Mouse (Mus musculus) skeletal muscle tissue, postnatal 0 days (tissue): Measurements from ENCODE around the gene Sdhd. TPM values are rescaled to one million over a fixed set of nuclear protein-coding genes. Genes with fewer than 3 reads are reported as not detected.

Experiments used
- polyA plus RNA-seq: library from polyadenylated mRNA; unstranded; fragments of >200 nt; fragmentation: Nextera tagmentation; extraction: Ambion mirVana; gene quantifications from 2 replicates; pipeline ENCODE4 v1.2.1, GENCODE M21; 2015

The Sdhd gene
- polyA plus RNA-seq = 647 and 653 TPM in 2 replicates

GRCm38 (mm10) chr9:50603189-50603997 is at the start of gene Sdhd, which contains the start of gene Timm8b:
Gene Sdhd (minus strand): TSS chr9:50603812.
Gene Timm8b (plus strand): TSS chr9:50603910.

GRCm38 (mm10) chr9:50616766-50617603 is 13.4 kb upstream of the Sdhd start, which contains the start of the genes Pih1d2 and Nkapd1:
Gene Pih1d2 (plus strand): TSS chr9:50617321.
Gene Nkapd1 (minus strand): TSS chr9:50617464.

GRCm38 (mm10) chr9:50561145-50561917 is 42.3 kb downstream of the Sdhd start, which contains the start of gene Tex12:
Gene Tex12 (minus strand): TSS chr9:50561325.

GRCm38 (mm10) chr9:50555094-50555446 is 48.5 kb downstream of the Sdhd start, which contains the start of gene Bco2:
Gene Bco2 (minus strand): TSS chr9:50555181.

GRCm38 (mm10) chr9:50554241-50555093 is 49.1 kb downstream of the Sdhd start, which contains the start of gene Il18:
Gene Il18 (plus strand): TSS chr9:50554827.

Other genes starting within 250 kb of the Sdhd start
- 0.19 and 0.72 TPM in 2 replicates for gene Plet1, start 109.3 kb downstream of the Sdhd start, polyA plus RNA-seq
- gene Pts, start 75.1 kb downstream of the Sdhd start, polyA plus RNA-seq = 51.1 and 58.1 TPM in 2 replicates
- gene Il18, start 49.0 kb downstream of the Sdhd start, polyA plus RNA-seq = 4.8 and 8.2 TPM in 2 replicates
- gene Bco2, start 48.6 kb downstream of the Sdhd start, polyA plus RNA-seq = 0.17 and 0.19 TPM in 2 replicates
- gene Tex12, start 42.5 kb downstream of the Sdhd start, polyA plus RNA-seq = not detected in 2 replicates
- 233 and 251 TPM in 2 replicates for gene Timm8b, start 98 bp upstream of the Sdhd start, polyA plus RNA-seq
- 0.77 and 1.0 TPM in 2 replicates for gene Pih1d2, start 13.5 kb upstream of the Sdhd start, polyA plus RNA-seq
- 11.4 and 11.5 TPM in 2 replicates for gene Nkapd1, start 13.7 kb upstream of the Sdhd start, polyA plus RNA-seq
- gene Dlat, start 56.0 kb upstream of the Sdhd start, polyA plus RNA-seq = 152 and 165 TPM in 2 replicates
- 5.2 and 6.3 TPM in 2 replicates for gene Dixdc1, start 135.7 kb upstream of the Sdhd start, polyA plus RNA-seq
- 1.7 and 2.6 TPM in 2 replicates for gene 2310030G06Rik, start 142.7 kb upstream of the Sdhd start, polyA plus RNA-seq
- 938 and 1,056 TPM in 2 replicates for gene Cryab, start 147.5 kb upstream of the Sdhd start, polyA plus RNA-seq
- gene Hspb2, start 148.5 kb upstream of the Sdhd start, polyA plus RNA-seq = 267 and 317 TPM in 2 replicates
- 7.0 and 8.2 TPM in 2 replicates for gene Fdxacb1, start 164.4 kb upstream of the Sdhd start, polyA plus RNA-seq
- 12.8 and 17.6 TPM in 2 replicates for gene Alg9, start 171.2 kb upstream of the Sdhd start, polyA plus RNA-seq
- gene 1110032A03Rik, start 171.7 kb upstream of the Sdhd start, polyA plus RNA-seq = 33.2 and 34.6 TPM in 2 replicates
- gene Ppp2r1b, start 241.5 kb upstream of the Sdhd start, polyA plus RNA-seq = 9.8 and 16.7 TPM in 2 replicates